Mouse (Mus musculus): ENCODE data around the gene Tcp11l2. TPM values are rescaled to one million over a fixed set of nuclear protein-coding genes. Genes with fewer than 3 reads are reported as not detected.
A peak's percentile ranks its signal among the peaks of the same experiment; 100 is the strongest.

Gene Tcp11l2
- total RNA-seq, 4 experiments from 2014 or later: 89.2 to 200 (median 123) TPM

DNA sequence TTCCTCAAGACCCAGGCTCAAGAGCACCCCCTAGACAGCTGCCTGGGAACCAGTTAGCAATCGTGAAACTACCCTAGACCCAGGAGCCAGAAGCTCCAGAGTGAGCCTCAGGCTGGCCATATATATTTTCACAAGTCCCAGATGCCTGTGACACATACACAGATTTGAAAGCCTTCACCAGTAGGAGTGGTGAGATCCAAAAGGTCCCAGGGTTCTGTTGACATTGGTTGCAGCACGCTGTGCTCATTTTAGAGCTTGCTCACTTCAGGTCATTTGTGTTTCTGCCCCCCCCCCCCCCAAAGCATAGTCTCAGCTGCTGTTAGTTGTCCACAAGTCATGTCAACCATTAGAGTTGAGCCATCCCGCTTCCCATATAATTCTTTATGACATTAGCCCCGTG lies 77.6 kb downstream of the Tcp11l2 start:
- DNase-seq (ENCODE audit: low spot score): no peak

DNA sequence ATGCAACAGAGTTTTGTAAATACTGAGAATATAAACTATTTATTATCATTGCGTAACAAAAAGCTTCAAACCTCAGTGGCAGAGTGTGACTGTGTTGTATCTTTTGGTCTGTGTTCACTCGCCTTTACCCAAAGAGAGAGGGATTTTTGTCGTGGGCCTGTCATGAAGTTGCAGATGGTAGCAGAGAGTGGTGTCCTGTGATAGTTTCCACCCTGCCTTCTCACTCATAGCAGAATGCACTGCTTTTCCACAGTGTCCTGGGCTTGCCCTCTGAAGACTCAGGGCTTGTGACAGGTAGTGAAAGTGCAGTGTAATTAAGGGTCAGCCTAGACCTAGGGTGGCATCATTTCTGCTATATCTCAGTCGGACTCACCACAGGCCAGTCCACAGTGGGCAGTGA lies 78.3 kb downstream of the Tcp11l2 start:
- DNase-seq (ENCODE audit: low spot score): no peak

DNA sequence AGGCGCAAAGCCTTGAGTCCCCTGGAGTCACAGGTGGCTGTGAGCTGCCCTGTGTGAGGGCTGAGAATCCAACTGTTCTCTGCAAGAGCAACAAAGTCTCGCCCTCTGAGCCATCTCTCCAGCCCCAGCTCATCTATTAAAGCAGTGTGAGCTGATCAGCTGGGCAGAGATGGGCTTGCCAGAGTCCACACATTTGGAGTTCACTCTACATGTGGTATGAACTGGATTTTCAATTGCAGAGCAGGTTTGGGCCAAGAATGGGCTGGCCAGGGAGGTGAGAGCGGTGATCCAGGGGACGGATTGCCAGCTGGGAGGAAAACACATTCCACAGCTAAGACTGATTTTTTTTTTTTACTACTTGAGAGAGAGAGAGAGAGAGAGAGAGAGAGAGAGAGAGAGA lies 80.2 kb downstream of the Tcp11l2 start:
- peak; percentile 55 for DNase-seq (ENCODE audit: low spot score)

DNA sequence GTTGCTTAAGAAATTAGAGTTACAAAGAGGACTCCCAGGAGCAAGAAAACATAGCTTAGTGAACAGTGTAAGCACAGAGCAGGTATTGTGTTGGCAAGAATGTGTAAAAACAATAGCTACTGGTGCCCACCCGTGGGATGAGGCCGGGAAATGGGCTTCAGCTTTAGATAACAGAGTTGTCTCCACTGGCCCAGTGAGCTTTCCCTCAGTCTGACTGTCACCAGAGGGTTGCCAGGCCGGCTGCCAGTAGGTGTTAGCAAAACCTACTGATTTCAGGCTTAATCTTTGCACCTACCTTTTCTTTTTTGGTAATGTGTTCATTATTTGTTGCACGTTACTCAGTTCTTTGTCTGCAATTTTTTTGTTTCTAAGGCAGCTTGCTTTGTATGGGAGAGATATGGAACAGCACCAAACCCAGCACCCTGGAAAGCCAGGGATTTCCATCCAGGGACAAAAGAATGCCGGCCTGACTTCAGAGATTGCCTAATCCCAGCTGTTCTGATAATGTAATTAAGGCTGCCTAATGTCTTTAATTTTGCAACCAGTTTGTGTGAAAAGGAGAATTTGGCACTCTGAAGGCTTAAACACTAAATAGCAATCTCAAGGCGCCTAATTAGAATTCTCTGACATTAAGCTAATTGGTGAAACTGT lies 81.1 kb downstream of the Tcp11l2 start:
- peak; percentile 55 for DNase-seq (ENCODE audit: low spot score)

DNA sequence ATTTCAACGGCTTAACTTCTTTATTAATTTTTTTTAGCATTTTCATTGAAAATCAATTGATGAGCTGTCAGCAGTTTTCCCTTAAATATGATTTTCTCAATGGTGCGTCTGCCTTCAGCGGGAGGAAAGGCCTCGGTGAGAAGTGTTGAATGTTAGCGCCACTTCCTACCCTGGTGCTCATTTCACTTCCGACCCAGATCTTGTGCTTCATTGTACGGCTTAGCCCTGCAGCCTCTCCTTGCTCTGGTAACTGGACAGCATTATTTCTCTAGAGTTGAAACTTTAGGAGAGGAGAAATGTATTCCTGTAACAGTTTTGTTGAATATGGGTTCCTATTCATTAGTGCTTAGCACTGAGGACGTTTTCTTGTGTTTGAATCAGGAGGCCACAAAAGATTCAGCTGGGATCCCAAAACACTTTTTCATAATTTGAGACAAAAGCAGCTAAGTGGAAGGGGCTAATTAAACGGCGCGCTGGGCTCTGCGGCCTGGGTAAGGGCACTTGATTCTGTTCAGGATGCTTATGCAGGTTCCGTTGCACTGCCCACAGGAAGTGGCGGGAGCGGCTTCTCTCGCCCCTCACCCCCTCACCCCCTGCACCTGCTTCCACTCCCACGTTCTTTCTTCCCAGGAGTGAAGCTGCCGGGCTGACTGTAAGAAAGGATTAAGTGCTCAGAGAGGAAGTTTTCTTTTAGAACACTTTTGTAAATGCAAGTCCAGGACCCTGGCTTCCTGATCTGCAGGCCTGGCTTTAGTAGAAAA lies 81.8 kb downstream of the Tcp11l2 start:
- DNase-seq (ENCODE audit: low spot score): no peak

DNA sequence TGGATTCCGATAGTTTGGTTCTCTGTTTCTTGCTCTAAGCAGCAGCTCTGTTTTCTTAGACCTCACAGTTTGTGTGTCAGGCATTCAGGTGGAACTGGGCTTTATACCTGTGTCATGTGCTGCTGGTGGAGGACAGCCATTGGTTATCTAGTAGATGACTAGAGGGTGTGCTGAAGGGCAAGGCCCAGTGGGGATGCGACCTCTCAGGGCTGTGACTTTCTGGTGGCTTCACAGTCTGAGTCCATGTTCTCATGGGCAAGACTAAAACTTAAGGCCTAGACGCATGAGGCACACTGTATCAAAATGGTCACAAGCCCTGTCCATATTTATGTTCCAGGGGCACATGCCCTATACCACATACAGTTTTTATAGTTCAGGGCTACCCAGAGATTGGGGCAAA lies 82.9 kb downstream of the Tcp11l2 start:
- no peak for DNase-seq (ENCODE audit: low spot score)

DNA sequence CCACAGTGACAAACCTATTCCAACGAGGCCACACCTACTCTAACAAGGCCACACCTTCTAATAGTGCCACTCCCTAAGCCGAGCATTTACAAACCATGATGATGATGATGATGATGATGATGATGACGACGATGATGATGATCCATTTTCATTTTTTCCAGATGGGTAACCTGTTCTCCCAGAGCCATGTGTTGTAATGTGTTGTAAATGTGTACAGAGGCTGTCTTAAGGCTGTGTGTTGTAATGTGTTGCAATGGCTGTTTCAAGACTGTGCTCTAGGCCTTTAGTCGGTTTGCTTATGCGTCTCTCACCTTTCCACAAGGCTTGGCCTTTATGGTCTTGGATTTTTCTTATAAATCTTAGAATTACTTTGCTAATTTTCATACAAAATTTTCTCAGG lies 85.7 kb downstream of the Tcp11l2 start:
- no peak for DNase-seq (ENCODE audit: low spot score)

Other genes starting within 250 kb of the Tcp11l2 start
- gene Nuak1, start 136.0 kb upstream of the Tcp11l2 start, total RNA-seq (2022): 10 to 100 TPM; 23.9 to 43.8 (median 34.0) TPM
- 10 to 100 TPM; 18.2 to 26.3 (median 22.8) TPM for gene Ckap4, start 42.6 kb upstream of the Tcp11l2 start, total RNA-seq (2022)
- gene Polr3b, start 45.7 kb downstream of the Tcp11l2 start, total RNA-seq (2022): 10 to 100 TPM; 10.7 to 11.6 (median 11.0) TPM
- not detected for gene Rfx4, start 179.4 kb downstream of the Tcp11l2 start, total RNA-seq (2022)